Mouse (Mus musculus) limb, embryonic 11.5 days (tissue): ENCODE data around the gene Armc2. TPM values are rescaled to one million over a fixed set of nuclear protein-coding genes. Genes with fewer than 3 reads are reported as not detected.
"Not testable (repeated sequence)": the region's sequence is repeated elsewhere in the genome, so short reads cannot be mapped to it uniquely, and the experiment has no call there.

ENCODE experiments used
- ATAC-seq: fragments of 200-750 bp; cut with Nextera tagmentation; 2 replicates; pipeline ENCODE4 v1.8.0; 2017; ENCODE audit warnings: low read depth; ENCODE audit not compliant: insufficient number of reproducible peaks, low FRiP score, low TSS enrichment
- DNase-seq: peaks from one replicate; pipeline ENCODE4 v3.0.0-alpha.2; 2015; ENCODE audit warnings: low spot score
- H3K27ac ChIP-seq: fragments of 300-500 bp; sonication (generic); replicated peaks from 2 replicates; pipeline ENCODE4 v1.5.1; 2014; ENCODE audit warnings: low read depth, mild to moderate bottlenecking, low read length
- H3K27me3 ChIP-seq: fragments of 300-500 bp; sonication (generic); 2 replicates; pipeline ENCODE4 v1.6.1; 2014; ENCODE audit warnings: mild to moderate bottlenecking, low read length, mixed read lengths; ENCODE audit not compliant: control insufficient read depth, insufficient read depth
- H3K36me3 ChIP-seq: fragments of 300-500 bp; sonication (generic); 2 replicates; pipeline ENCODE4 v1.6.1; 2014; ENCODE audit warnings: mild to moderate bottlenecking, low read length, moderate library complexity, mixed read lengths; ENCODE audit not compliant: control insufficient read depth, insufficient read depth
- H3K4me1 ChIP-seq: fragments of 300-500 bp; sonication (generic); 2 replicates; pipeline ENCODE4 v1.6.1; 2014; ENCODE audit warnings: low read length, mixed read lengths; ENCODE audit not compliant: control insufficient read depth, insufficient read depth
- H3K4me2 ChIP-seq: fragments of 300-500 bp; sonication (generic); 2 replicates; pipeline ENCODE4 v1.6.1; 2014; ENCODE audit warnings: low read depth, mild to moderate bottlenecking, moderate library complexity; ENCODE audit not compliant: severe bottlenecking
- H3K4me3 ChIP-seq: fragments of 300-500 bp; sonication (generic); 2 replicates; pipeline ENCODE4 v1.5.1; 2014; ENCODE audit warnings: low read depth, low read length
- H3K9ac ChIP-seq: fragments of 300-500 bp; sonication (generic); 2 replicates; pipeline ENCODE4 v1.6.1; 2014; ENCODE audit warnings: mild to moderate bottlenecking, low read length
- H3K9me3 ChIP-seq: fragments of 300-500 bp; sonication (generic); 2 replicates; pipeline ENCODE4 v1.6.1; 2016; ENCODE audit warnings: low read length; ENCODE audit not compliant: control insufficient read depth
- WGBS: fragments of 180-500 bp; shearing (Covaris S2); extraction: QIAGEN DNeasy Blood & Tissue Kit; methylation state at CpG from one replicate; pipeline ENCODE4 v1.1.7; 2014; 5-methylcytosine and 5-hydroxymethylcytosine counted together
- polyA plus RNA-seq: library from polyadenylated mRNA; unstranded; fragments of >200 nt; fragmentation: Nextera tagmentation; extraction: Ambion mirVana; gene quantifications from 2 replicates; pipeline ENCODE4 v1.2.1, GENCODE M21; 2014

The Armc2 gene
- polyA plus RNA-seq, 1 experiment from 2014 or later, result 7.0 TPM

- Histone ChIP-seq H3K9ac (no peak overlapping the region), H3K4me1 (0 out of 2 replicates have a peak, but pooled peaks cover 4% of the 10 kb centered on the region), H3K27me3 (no peaks in the 10 kb centered on the region), H3K4me3 (no peak overlapping the region), H3K27ac (no peak overlapping the region), H3K9me3 (no peaks in the 10 kb centered on the region), H3K4me2 (no peak overlapping the region), H3K36me3 (no peaks in the 10 kb centered on the region)
- DNase-seq, result no peak
- 85% methylated on average over 18 of the region's 18 CpGs for WGBS
- no peak for ATAC-seq
Measured at GRCm38 (mm10) chr10:41957421-41958225, 60.6 kb downstream of the Armc2 start.

- Histone ChIP-seq H3K4me1 (no peaks in the 10 kb centered on the region), H3K4me3 (no peak overlapping the region), H3K27ac (no peak overlapping the region), H3K4me2 (no peak overlapping the region), H3K9ac (no peak overlapping the region), H3K9me3 (no peaks in the 10 kb centered on the region), H3K27me3 (no peaks in the 10 kb centered on the region), H3K36me3 (no peaks in the 10 kb centered on the region)
- WGBS, result 90% methylated on average over 5 of the region's 5 CpGs
- DNase-seq (no peak), ATAC-seq (no peak)
Measured at GRCm38 (mm10) chr10:41953528-41953864, 64.7 kb downstream of the Armc2 start.

GRCm38 (mm10) chr10:41952850-41953527, 65.3 kb downstream of the Armc2 start:
- H3K4me3 ChIP-seq, result no peak overlapping the region
- H3K4me1 ChIP-seq, result no peaks in the 10 kb centered on the region
- no peak overlapping the region for H3K9ac ChIP-seq
- H3K4me2 ChIP-seq, result no peak overlapping the region
- no peak for DNase-seq
- H3K36me3 ChIP-seq, result no peaks in the 10 kb centered on the region
- WGBS, result 96% methylated on average over 14 of the region's 14 CpGs
- no peaks in the 10 kb centered on the region for H3K9me3 ChIP-seq
- no peak for ATAC-seq
- no peaks in the 10 kb centered on the region for H3K27me3 ChIP-seq
- H3K27ac ChIP-seq, result no peak overlapping the region

- not testable (repeated sequence) for H3K4me3 ChIP-seq, ATAC-seq, H3K9me3 ChIP-seq, H3K27me3 ChIP-seq, H3K4me1 ChIP-seq, H3K36me3 ChIP-seq, DNase-seq, H3K4me2 ChIP-seq, H3K27ac ChIP-seq, H3K9ac ChIP-seq
- WGBS, result 94% methylated on average over 5 of the region's 10 CpGs
Measured at GRCm38 (mm10) chr10:41952354-41952753, 65.9 kb downstream of the Armc2 start.

GRCm38 (mm10) chr10:41939090-41939489, 79.2 kb downstream of the Armc2 start:
- no peaks in the 10 kb centered on the region for H3K36me3 ChIP-seq
- H3K4me2 ChIP-seq, result no peak overlapping the region
- DNase-seq (no peak), ATAC-seq (no peak)
- H3K9ac ChIP-seq, result no peak overlapping the region
- no peak overlapping the region for H3K27ac ChIP-seq
- no peaks in the 10 kb centered on the region for H3K9me3 ChIP-seq
- H3K4me3 ChIP-seq, result no peak overlapping the region
- H3K27me3 ChIP-seq, result no peaks in the 10 kb centered on the region
- H3K4me1 ChIP-seq, result peaks cover 5% of the 10 kb centered on the region
- 73% methylated on average over 4 of the region's 4 CpGs for WGBS

- no peaks in the 10 kb centered on the region for H3K27me3 ChIP-seq
- no peak overlapping the region for H3K4me2 ChIP-seq
- H3K36me3 ChIP-seq, result no peaks in the 10 kb centered on the region
- DNase-seq (no peak), ATAC-seq (no peak)
- H3K4me3 ChIP-seq, result no peak overlapping the region
- WGBS, result 67% methylated on average over 4 of the region's 4 CpGs
- H3K4me1 ChIP-seq, result peaks cover 5% of the 10 kb centered on the region
- no peaks in the 10 kb centered on the region for H3K9me3 ChIP-seq
- no peak overlapping the region for H3K9ac ChIP-seq
- H3K27ac ChIP-seq, result no peak overlapping the region
Measured at GRCm38 (mm10) chr10:41937176-41937575, 81.1 kb downstream of the Armc2 start.

- no peak for DNase-seq
Measured at GRCm38 (mm10) chr10:41936100-41936499, 82.1 kb downstream of the Armc2 start.

GRCm38 (mm10) chr10:41935476-41935829, 82.8 kb downstream of the Armc2 start:
- no peak overlapping the region for H3K27ac ChIP-seq
- no peaks in the 10 kb centered on the region for H3K27me3 ChIP-seq
- H3K9me3 ChIP-seq, result no peaks in the 10 kb centered on the region
- no peak overlapping the region for H3K9ac ChIP-seq
- no peak overlapping the region for H3K4me3 ChIP-seq
- peaks cover 5% of the 10 kb centered on the region for H3K4me1 ChIP-seq
- no peak for ATAC-seq
- H3K4me2 ChIP-seq, result no peak overlapping the region
- no peak for DNase-seq
- H3K36me3 ChIP-seq, result no peaks in the 10 kb centered on the region

More at GRCm38 (mm10) chr10:41936100-41936499, 82.1 kb downstream of the Armc2 start:
- Histone ChIP-seq H3K36me3 (no peaks in the 10 kb centered on the region), H3K4me1 (peaks cover 5% of the 10 kb centered on the region), H3K9ac (no peak overlapping the region), H3K4me3 (no peak overlapping the region), H3K4me2 (no peak overlapping the region), H3K9me3 (no peaks in the 10 kb centered on the region), H3K27me3 (no peaks in the 10 kb centered on the region), H3K27ac (no peak overlapping the region)
- no peak for ATAC-seq
- WGBS, result 77% methylated on average over 4 of the region's 4 CpGs
